Mouse (Mus musculus): Measurements from ENCODE around the gene Vash1.

GRCm38 (mm10) chr12:86672507-86672906 is 6.0 kb upstream of the Vash1 start:
- no peak for TF ChIP-seq POLR2A (IDR thresholded peaks at IDR 0.05; ENCODE audit: extremely low read depth, insufficient read depth, low read length)
- no peak for TF ChIP-seq CTCF (IDR thresholded peaks at IDR 0.05; ENCODE audit: extremely low read depth, insufficient read depth, low read length)
